Mouse (Mus musculus) hindbrain, postnatal 0 days (tissue): ENCODE measurements around the gene Tiam2. TPM values are rescaled to one million over a fixed set of nuclear protein-coding genes. Genes with fewer than 3 reads are reported as not detected.

Source experiments
- ATAC-seq: fragments of 200-750 bp; cut with Nextera tagmentation; 2 replicates; pipeline ENCODE4 v1.8.0; 2017; ENCODE audit warnings: mild to moderate bottlenecking, moderate TSS enrichment, moderate library complexity
- DNase-seq: peaks from one replicate; pipeline ENCODE4 v3.0.0-alpha.2; 2015; ENCODE audit warnings: low spot score
- H3K27ac ChIP-seq: fragments of 300-500 bp; sonication (generic); 2 replicates; pipeline ENCODE4 v1.5.1; 2014; ENCODE audit warnings: mild to moderate bottlenecking
- H3K27me3 ChIP-seq: fragments of 300-500 bp; sonication (generic); 2 replicates; pipeline ENCODE4 v1.6.1; 2014; ENCODE audit warnings: low read length, mixed read lengths; ENCODE audit not compliant: insufficient read depth
- H3K36me3 ChIP-seq: fragments of 300-500 bp; sonication (generic); 2 replicates; pipeline ENCODE4 v1.6.1; 2014; ENCODE audit warnings: low read length, mixed read lengths; ENCODE audit not compliant: insufficient read depth
- H3K4me1 ChIP-seq: fragments of 300-500 bp; sonication (generic); 2 replicates; pipeline ENCODE4 v1.6.1; 2014; ENCODE audit warnings: antibody characterized with exemption, low read length, mixed read lengths; ENCODE audit not compliant: insufficient read depth
- H3K4me2 ChIP-seq: fragments of 300-500 bp; sonication (generic); 2 replicates; pipeline ENCODE4 v1.6.1; 2014; ENCODE audit warnings: low read depth, mild to moderate bottlenecking, low read length, moderate library complexity, mixed read lengths
- H3K4me3 ChIP-seq: fragments of 300-500 bp; sonication (generic); 2 replicates; pipeline ENCODE4 v1.5.1; 2014; ENCODE audit warnings: low read length
- H3K9ac ChIP-seq: fragments of 300-500 bp; sonication (generic); replicated peaks from 2 replicates; pipeline ENCODE4 v1.6.1; 2014; ENCODE audit warnings: mild to moderate bottlenecking, low read length, moderate library complexity, mixed read lengths
- H3K9me3 ChIP-seq: fragments of 300-500 bp; sonication (generic); 2 replicates; pipeline ENCODE4 v1.6.1; 2016; ENCODE audit warnings: low read length, mixed read lengths
- CTCF ChIP-seq: IDR thresholded peaks from 2 replicates; pipeline ENCODE4 v1.5.1; 2016; ENCODE audit warnings: antibody characterized with exemption, control low read depth, low read depth
- WGBS: fragments of 180-500 bp; shearing (Covaris S2); extraction: QIAGEN DNeasy Blood & Tissue Kit; methylation state at CpG from one replicate; pipeline ENCODE4 v1.1.7; 2014; 5-methylcytosine and 5-hydroxymethylcytosine counted together
- polyA plus RNA-seq: library from polyadenylated mRNA; unstranded; fragments of >200 nt; fragmentation: Nextera tagmentation; extraction: Ambion mirVana; gene quantifications from 2 replicates; pipeline ENCODE4 v1.2.1, GENCODE M21; 2015
- total RNA-seq: library from RNA; depleted of rRNA; stranded (reverse); fragments of >200 nt; gene quantifications from 2 replicates; pipeline ENCODE4 v1.2.3, GENCODE M21; 2014

Gene Tiam2
- total and polyA plus RNA-seq, 2 experiments from 2014 or later = 2.8 to 8.8 TPM

DNA sequence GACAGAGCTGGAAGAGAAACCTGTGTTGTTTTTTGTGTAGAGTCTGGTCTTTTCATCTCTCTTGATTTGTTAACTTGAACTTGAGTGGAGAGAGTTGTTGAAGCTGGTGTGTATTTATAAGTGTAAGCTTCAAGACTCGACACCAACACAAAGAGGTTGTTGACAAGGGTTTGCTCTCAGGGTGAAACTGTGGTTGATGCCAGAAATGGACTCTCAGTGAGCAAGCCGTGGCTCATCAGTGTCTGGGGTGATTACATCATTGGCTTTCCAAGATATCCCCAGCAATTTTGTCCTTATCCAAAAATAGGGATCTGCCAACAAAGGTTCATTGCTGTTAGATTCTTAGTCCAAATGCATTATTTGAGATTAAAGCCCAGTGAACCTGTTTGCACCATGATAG, 150.2 kb downstream of the Tiam2 start:
- ATAC-seq = no peak
- DNase-seq = no peak
- no peak overlapping the region for H3K4me2 ChIP-seq
- 71% methylated on average over 2 of the region's 2 CpGs for WGBS
- no peak overlapping the region for H3K27ac ChIP-seq
- H3K9me3 ChIP-seq = no peaks in the 10 kb centered on the region
- no peak overlapping the region for H3K4me3 ChIP-seq
- no peaks in the 10 kb centered on the region for H3K36me3 ChIP-seq
- no peaks in the 10 kb centered on the region for H3K4me1 ChIP-seq
- H3K27me3 ChIP-seq = no peaks in the 10 kb centered on the region
- TF ChIP-seq CTCF = no peak
- no peak overlapping the region for H3K9ac ChIP-seq

DNA sequence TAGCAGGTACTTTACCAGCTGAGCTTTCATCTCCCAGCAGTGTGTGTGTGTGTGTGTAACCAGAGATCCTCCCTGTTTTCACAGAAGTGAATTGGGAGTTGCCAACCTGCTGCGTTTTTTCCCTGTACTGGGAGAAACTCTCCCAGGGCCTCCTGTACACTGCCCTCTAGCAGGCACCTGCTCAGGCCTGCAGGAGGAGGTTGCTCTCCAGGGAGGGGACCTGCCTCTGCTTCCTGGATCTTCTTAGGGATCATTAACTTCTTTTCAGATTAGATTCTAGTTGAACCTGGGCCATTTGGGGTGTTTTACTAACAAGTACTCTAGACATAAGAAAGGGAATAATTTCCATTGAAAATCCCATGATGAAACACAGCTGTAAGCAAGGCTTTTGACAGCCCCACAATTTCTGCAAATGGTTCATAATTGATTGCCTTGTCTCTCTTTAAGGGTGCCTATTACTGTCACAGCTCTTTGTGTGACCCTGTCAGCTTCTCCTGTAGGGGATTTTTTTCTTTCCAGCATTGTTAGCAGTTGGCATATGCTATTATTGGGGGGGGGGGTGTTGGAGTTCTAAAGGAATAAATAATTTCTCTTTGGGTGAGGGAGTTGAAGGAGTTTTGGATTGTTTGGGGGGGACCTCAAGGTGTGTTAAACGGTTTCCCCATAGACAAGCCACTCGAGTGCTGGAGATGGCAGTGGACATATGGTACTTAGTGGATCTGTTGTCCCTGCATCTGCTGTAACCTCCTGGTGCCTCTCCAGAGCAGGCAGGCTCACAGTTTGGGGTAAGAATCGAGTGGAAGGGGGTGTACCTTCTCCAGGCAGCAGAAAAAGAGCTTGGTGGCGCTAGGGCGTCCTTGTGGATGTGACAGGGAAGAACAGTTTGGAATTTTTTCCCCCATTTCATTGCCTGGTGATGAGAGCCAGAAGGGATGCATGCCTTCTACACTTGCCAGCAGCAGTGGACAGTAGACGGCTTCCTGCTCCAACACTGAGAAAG, 155.5 kb downstream of the Tiam2 start:
- Histone ChIP-seq H3K4me2 (no peak overlapping the region), H3K9me3 (no peaks in the 10 kb centered on the region), H3K36me3 (no peaks in the 10 kb centered on the region), H3K4me1 (no peaks in the 10 kb centered on the region), H3K27ac (no peak overlapping the region), H3K9ac (no peak overlapping the region), H3K4me3 (no peak overlapping the region), H3K27me3 (no peaks in the 10 kb centered on the region)
- TF ChIP-seq CTCF = 0 out of 2 replicates have a peak, but pooled peaks have one; percentile 30
- DNase-seq (no peak), ATAC-seq (no peak)
- WGBS = 57% methylated on average over 7 of the region's 7 CpGs

DNA sequence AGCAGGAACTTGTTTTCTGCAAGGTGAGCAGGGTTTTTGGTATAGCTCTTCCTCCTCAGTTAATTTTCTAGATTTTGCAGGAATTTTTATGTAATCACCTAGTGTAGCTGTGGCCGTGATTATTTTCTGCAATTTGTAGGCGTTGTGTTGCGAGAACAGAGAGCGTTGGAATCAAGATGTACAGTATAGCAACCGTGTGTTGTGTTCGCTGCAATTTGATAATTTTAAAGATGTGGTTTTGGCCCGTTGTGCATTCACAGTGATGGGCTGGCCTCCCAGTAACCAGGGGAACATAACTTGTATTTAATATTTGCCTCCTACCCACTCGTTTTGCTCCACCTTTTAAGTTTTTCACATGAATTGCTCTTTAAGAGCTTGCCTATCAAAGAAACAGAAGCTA, 156.7 kb downstream of the Tiam2 start:
- no peaks in the 10 kb centered on the region for H3K4me1 ChIP-seq
- H3K4me3 ChIP-seq = no peak overlapping the region
- H3K27me3 ChIP-seq = no peaks in the 10 kb centered on the region
- H3K27ac ChIP-seq = no peak overlapping the region
- TF ChIP-seq CTCF = no peak
- H3K9ac ChIP-seq = no peak overlapping the region
- WGBS = 88% methylated on average over 8 of the region's 8 CpGs
- no peak for ATAC-seq
- DNase-seq = no peak
- no peaks in the 10 kb centered on the region for H3K9me3 ChIP-seq
- H3K36me3 ChIP-seq = no peaks in the 10 kb centered on the region
- H3K4me2 ChIP-seq = no peak overlapping the region

DNA sequence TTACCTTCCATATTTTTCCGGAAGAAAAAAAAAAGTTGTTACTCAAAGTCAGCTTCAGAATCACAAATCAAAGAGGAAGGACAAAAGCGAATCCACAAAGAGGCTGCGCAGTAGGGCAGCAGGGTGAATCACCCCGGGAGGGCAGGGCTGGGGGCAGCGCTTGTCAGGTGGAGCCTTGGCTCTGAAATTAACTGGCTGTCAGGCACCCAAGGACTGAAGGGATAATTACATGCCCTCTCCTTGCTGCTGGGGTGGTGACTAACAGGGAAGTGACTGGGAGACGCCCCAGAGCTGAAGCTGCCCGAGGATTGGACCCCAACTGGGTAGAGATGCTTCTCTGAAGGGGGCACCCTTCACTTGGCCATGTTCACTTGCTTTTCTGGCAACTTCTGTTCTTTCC, 159.5 kb downstream of the Tiam2 start:
- Histone ChIP-seq H3K4me2 (no peak overlapping the region), H3K27ac (no peak overlapping the region), H3K9ac (no peak overlapping the region), H3K4me1 (no peaks in the 10 kb centered on the region), H3K27me3 (no peaks in the 10 kb centered on the region), H3K36me3 (no peaks in the 10 kb centered on the region), H3K4me3 (no peak overlapping the region), H3K9me3 (no peaks in the 10 kb centered on the region)
- DNase-seq (no peak), ATAC-seq (no peak)
- no peak for TF ChIP-seq CTCF
- WGBS = 71% methylated on average over 7 of the region's 7 CpGs

DNA sequence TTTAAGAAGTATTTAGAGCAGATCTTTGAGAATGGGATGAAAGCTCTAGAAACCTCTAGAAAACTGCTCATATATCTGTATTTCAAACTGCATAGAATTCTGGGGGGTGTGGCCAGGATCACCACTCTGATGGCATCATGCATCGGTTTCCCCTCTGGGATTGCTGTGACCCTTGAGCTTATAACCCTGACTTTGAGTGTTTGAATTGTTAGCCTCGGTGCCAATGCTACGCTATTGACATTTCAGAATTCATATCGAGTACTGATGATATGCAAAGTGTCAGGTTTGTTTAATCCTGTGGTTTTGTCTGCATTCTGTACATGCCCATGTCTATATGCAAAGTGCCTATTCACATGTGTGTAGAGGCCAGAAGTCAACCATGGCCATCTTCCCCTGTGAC, 160.8 kb downstream of the Tiam2 start:
- Histone ChIP-seq H3K27ac (no peak overlapping the region), H3K9ac (no peak overlapping the region), H3K27me3 (no peaks in the 10 kb centered on the region), H3K9me3 (no peaks in the 10 kb centered on the region), H3K4me1 (no peaks in the 10 kb centered on the region), H3K36me3 (no peaks in the 10 kb centered on the region), H3K4me3 (no peak overlapping the region), H3K4me2 (no peak overlapping the region)
- WGBS = 93% methylated on average over 4 of the region's 4 CpGs
- ATAC-seq (no peak), DNase-seq (no peak)
- TF ChIP-seq CTCF = no peak

DNA sequence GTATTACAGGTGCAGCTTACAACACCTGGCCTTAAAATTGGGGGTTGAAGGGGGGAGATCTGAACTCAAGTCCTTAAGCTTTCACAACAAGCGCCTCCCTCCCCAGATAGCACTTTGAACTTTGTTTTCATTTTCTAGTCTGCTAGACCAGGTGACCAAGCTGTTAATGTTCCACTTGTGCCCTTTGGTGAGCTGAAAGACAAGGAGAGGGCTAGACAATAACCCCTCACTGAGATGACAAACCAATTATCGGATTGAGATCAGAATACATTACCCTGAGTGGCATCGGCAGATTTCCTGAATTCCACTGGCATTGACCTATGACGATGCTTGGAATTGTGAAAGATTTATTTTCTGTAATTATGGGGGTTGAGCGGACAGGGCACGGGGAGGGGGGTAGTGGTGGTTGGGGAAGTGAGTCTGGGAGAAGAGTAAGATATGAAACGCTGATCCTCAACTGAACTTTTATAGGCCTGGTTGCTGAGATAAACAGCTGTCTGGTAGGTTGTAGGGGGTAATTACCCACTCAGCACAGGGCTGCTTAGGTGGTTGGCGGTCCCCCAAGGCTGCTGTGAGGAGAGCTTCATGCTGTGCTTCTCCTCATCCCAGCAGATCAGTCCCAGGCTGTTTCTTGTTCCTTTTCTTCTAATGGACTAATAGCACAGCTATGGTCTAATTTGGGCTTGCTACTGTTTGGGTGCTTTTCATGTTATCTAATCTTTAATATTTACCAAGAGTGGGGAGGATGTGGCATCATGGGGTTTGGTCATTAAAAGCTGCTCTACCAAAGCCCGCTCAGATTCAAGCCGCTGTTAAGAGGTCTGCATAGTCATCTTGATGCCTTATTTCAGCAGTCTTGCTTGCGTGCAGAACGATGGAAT, 161.6 kb downstream of the Tiam2 start:
- ATAC-seq (no peak), DNase-seq (no peak)
- Histone ChIP-seq H3K9ac (no peak overlapping the region), H3K4me3 (no peak overlapping the region), H3K27me3 (no peaks in the 10 kb centered on the region), H3K27ac (no peak overlapping the region), H3K9me3 (no peaks in the 10 kb centered on the region), H3K36me3 (no peaks in the 10 kb centered on the region), H3K4me1 (no peaks in the 10 kb centered on the region), H3K4me2 (no peak overlapping the region)
- no peak for TF ChIP-seq CTCF
- 76% methylated on average over 12 of the region's 12 CpGs for WGBS
